Mouse (Mus musculus): Measurements from ENCODE around the gene Gm10840. TPM values are rescaled to one million over a fixed set of nuclear protein-coding genes. Genes with fewer than 3 reads are reported as not detected.

The Gm10840 gene
- polyA plus RNA-seq, 1 experiment, result not detected

GRCm38 (mm10) chr11:106164601-106165180 lies 4.0 kb downstream of the Gm10840 start:
- Histone ChIP-seq H3K4me1 (ENCODE audit: control insufficient read depth, insufficient read depth, low read length) (peaks cover 9% of the 10 kb centered on the region), H3K4me3 (replicated peaks; ENCODE audit: control insufficient read depth, low read depth, low read length) (no peak overlapping the region), H3K27ac (ENCODE audit: control insufficient read depth, insufficient read depth, low read depth, low read length, poor library complexity) (peak overlapping the region; percentile 75)
- 79% methylated on average over 16 of the region's 16 CpGs for WGBS
- TF ChIP-seq CTCF (IDR thresholded peaks at IDR 0.05; ENCODE audit: control insufficient read depth, insufficient read depth, low read length) (no peak), POLR2A (IDR thresholded peaks at IDR 0.05; ENCODE audit: borderline replicate concordance, control insufficient read depth, low read depth, low read length) (no peak)

- H3K27ac ChIP-seq (ENCODE audit: control insufficient read depth, insufficient read depth, low read depth, low read length, poor library complexity), result peak overlapping the region; percentile 77; the same call in 1 of the 2 replicates
- H3K4me3 ChIP-seq (replicated peaks; ENCODE audit: control insufficient read depth, low read depth, low read length), result no peak overlapping the region
- H3K4me1 ChIP-seq (ENCODE audit: control insufficient read depth, insufficient read depth, low read length), result peaks cover 9% of the 10 kb centered on the region
- TF ChIP-seq POLR2A (IDR thresholded peaks at IDR 0.05; ENCODE audit: borderline replicate concordance, control insufficient read depth, low read depth, low read length) (no peak), CTCF (IDR thresholded peaks at IDR 0.05; ENCODE audit: control insufficient read depth, insufficient read depth, low read length) (no peak)
- WGBS, result 21% methylated on average over 5 of the region's 5 CpGs
Observed at GRCm38 (mm10) chr11:106167435-106167834, 6.8 kb downstream of the Gm10840 start.

- H3K4me1 ChIP-seq (ENCODE audit: control insufficient read depth, insufficient read depth, low read length), result peaks cover 9% of the 10 kb centered on the region
- no peak overlapping the region for H3K27ac ChIP-seq (ENCODE audit: control insufficient read depth, insufficient read depth, low read depth, low read length, poor library complexity)
- TF ChIP-seq CTCF (IDR thresholded peaks at IDR 0.05; ENCODE audit: control insufficient read depth, insufficient read depth, low read length) (peak; percentile 63), POLR2A (IDR thresholded peaks at IDR 0.05; ENCODE audit: borderline replicate concordance, control insufficient read depth, low read depth, low read length) (no peak)
- H3K4me3 ChIP-seq (replicated peaks; ENCODE audit: control insufficient read depth, low read depth, low read length), result no peak overlapping the region
- WGBS, result 84% methylated on average over 7 of the region's 7 CpGs
Observed at GRCm38 (mm10) chr11:106170807-106171206, 10.2 kb downstream of the Gm10840 start.

GRCm38 (mm10) chr11:106173228-106173627 lies 12.6 kb downstream of the Gm10840 start:
- Histone ChIP-seq H3K4me3 (replicated peaks; ENCODE audit: control insufficient read depth, low read depth, low read length) (no peak overlapping the region), H3K4me1 (ENCODE audit: control insufficient read depth, insufficient read depth, low read length) (peaks cover 5% of the 10 kb centered on the region), H3K27ac (ENCODE audit: control insufficient read depth, insufficient read depth, low read depth, low read length, poor library complexity) (no peak overlapping the region)
- WGBS, result 45% methylated on average over 2 of the region's 2 CpGs
- TF ChIP-seq POLR2A (IDR thresholded peaks at IDR 0.05; ENCODE audit: borderline replicate concordance, control insufficient read depth, low read depth, low read length) (no peak), CTCF (IDR thresholded peaks at IDR 0.05; ENCODE audit: control insufficient read depth, insufficient read depth, low read length) (no peak)

- Histone ChIP-seq H3K4me3 (replicated peaks; ENCODE audit: control insufficient read depth, low read depth, low read length) (no peak overlapping the region), H3K27ac (ENCODE audit: control insufficient read depth, insufficient read depth, low read depth, low read length, poor library complexity) (no peak overlapping the region), H3K4me1 (ENCODE audit: control insufficient read depth, insufficient read depth, low read length) (peaks cover 4% of the 10 kb centered on the region; the same call in 1 of the 2 replicates)
- TF ChIP-seq CTCF (IDR thresholded peaks at IDR 0.05; ENCODE audit: control insufficient read depth, insufficient read depth, low read length), result no peak
- TF ChIP-seq POLR2A (IDR thresholded peaks at IDR 0.05; ENCODE audit: borderline replicate concordance, control insufficient read depth, low read depth, low read length), result no peak
- 84% methylated on average over 5 of the region's 5 CpGs for WGBS
Observed at GRCm38 (mm10) chr11:106174372-106174771, 13.7 kb downstream of the Gm10840 start.

- WGBS, result 77% methylated on average over 3 of the region's 3 CpGs
- TF ChIP-seq POLR2A (IDR thresholded peaks at IDR 0.05; ENCODE audit: borderline replicate concordance, control insufficient read depth, low read depth, low read length) (no peak), CTCF (IDR thresholded peaks at IDR 0.05; ENCODE audit: control insufficient read depth, insufficient read depth, low read length) (no peak)
- Histone ChIP-seq H3K27ac (ENCODE audit: control insufficient read depth, insufficient read depth, low read depth, low read length, poor library complexity) (no peak overlapping the region), H3K4me3 (replicated peaks; ENCODE audit: control insufficient read depth, low read depth, low read length) (no peak overlapping the region), H3K4me1 (ENCODE audit: control insufficient read depth, insufficient read depth, low read length) (peaks cover 4% of the 10 kb centered on the region; the same call in 1 of the 2 replicates)
Observed at GRCm38 (mm10) chr11:106175081-106175480, 14.4 kb downstream of the Gm10840 start.

- TF ChIP-seq CTCF (IDR thresholded peaks at IDR 0.05; ENCODE audit: control insufficient read depth, insufficient read depth, low read length) (no peak), POLR2A (IDR thresholded peaks at IDR 0.05; ENCODE audit: borderline replicate concordance, control insufficient read depth, low read depth, low read length) (no peak)
- no peak overlapping the region for H3K4me3 ChIP-seq (replicated peaks; ENCODE audit: control insufficient read depth, low read depth, low read length)
- WGBS, result 75% methylated on average over 5 of the region's 5 CpGs
- H3K27ac ChIP-seq (ENCODE audit: control insufficient read depth, insufficient read depth, low read depth, low read length, poor library complexity), result no peak overlapping the region
- peaks cover 4% of the 10 kb centered on the region; the same call in 1 of the 2 replicates for H3K4me1 ChIP-seq (ENCODE audit: control insufficient read depth, insufficient read depth, low read length)
Observed at GRCm38 (mm10) chr11:106176372-106176771, 15.7 kb downstream of the Gm10840 start.

GRCm38 (mm10) chr11:106178036-106178782 lies 17.6 kb downstream of the Gm10840 start:
- Histone ChIP-seq H3K4me3 (replicated peaks; ENCODE audit: control insufficient read depth, low read depth, low read length) (no peak overlapping the region), H3K27ac (ENCODE audit: control insufficient read depth, insufficient read depth, low read depth, low read length, poor library complexity) (no peak overlapping the region), H3K4me1 (ENCODE audit: control insufficient read depth, insufficient read depth, low read length) (no peaks in the 10 kb centered on the region; the same call in 1 of the 2 replicates)
- WGBS, result 63% methylated on average over 5 of the region's 5 CpGs
- TF ChIP-seq CTCF (IDR thresholded peaks at IDR 0.05; ENCODE audit: control insufficient read depth, insufficient read depth, low read length), result no peak
- TF ChIP-seq POLR2A (IDR thresholded peaks at IDR 0.05; ENCODE audit: borderline replicate concordance, control insufficient read depth, low read depth, low read length), result no peak
